Mouse (Mus musculus): ENCODE measurements around the gene Jmjd7.

GRCm38 (mm10) chr2:119981631-119982030 is 45.7 kb upstream of the Jmjd7 start:
- TF ChIP-seq POLR2A (IDR thresholded peaks at IDR 0.05; ENCODE audit: insufficient read depth, low read length) (no peak), CTCF (IDR thresholded peaks at IDR 0.05; ENCODE audit: low read depth, low read length) (no peak)
